Mouse (Mus musculus) C2C12 (cell line): ENCODE results near the gene Wwc1. TPM values are rescaled to one million over a fixed set of nuclear protein-coding genes. Genes with fewer than 3 reads are reported as not detected.

Experiments used
- H3K27me3 ChIP-seq: one replicate; pipeline ENCODE4 v1.6.1; 2011; ENCODE audit not compliant: control insufficient read depth, insufficient read depth, insufficient read length
- H3K36me3 ChIP-seq: one replicate; pipeline ENCODE4 v1.6.1; 2011; ENCODE audit not compliant: control insufficient read depth, insufficient read depth
- H3K4me3 ChIP-seq: one replicate; pipeline ENCODE4 v1.5.1; 2011; ENCODE audit warnings: mild to moderate bottlenecking, control low read depth; ENCODE audit not compliant: poor library complexity, insufficient read depth, severe bottlenecking
- H3K79me2 ChIP-seq: one replicate; pipeline ENCODE4 v1.6.1; 2011; ENCODE audit not compliant: control insufficient read depth, insufficient read depth
- H3K79me3 ChIP-seq: one replicate; pipeline ENCODE4 v1.6.1; 2011; ENCODE audit warnings: low read depth, control low read depth
- H3ac ChIP-seq: one replicate; pipeline ENCODE3; 2011; ENCODE audit warnings: low read depth; ENCODE audit not compliant: control insufficient read depth, insufficient read length
- CEBPB ChIP-seq: IDR thresholded peaks from one replicate; pipeline ENCODE4 v1.6.1; 2011; ENCODE audit warnings: low read depth, mild to moderate bottlenecking, control low read depth, moderate library complexity
- CTCF ChIP-seq: IDR thresholded peaks from one replicate; pipeline ENCODE4 v1.5.1; 2011; ENCODE audit not compliant: control insufficient read depth, insufficient read depth, insufficient read length
- FOSL1 ChIP-seq: IDR thresholded peaks from one replicate; pipeline ENCODE4 v1.8.0; 2011; ENCODE audit warnings: mild to moderate bottlenecking, low read length; ENCODE audit not compliant: poor library complexity, insufficient read depth, severe bottlenecking
- MAX ChIP-seq: IDR thresholded peaks from one replicate; pipeline ENCODE4 v1.6.1; 2011; ENCODE audit warnings: mild to moderate bottlenecking, control low read depth
- MYOD1 ChIP-seq: IDR thresholded peaks from one replicate; pipeline ENCODE4 v1.6.1; 2011; ENCODE audit warnings: low read depth; ENCODE audit not compliant: control insufficient read depth, insufficient read length
- MYOG ChIP-seq: IDR thresholded peaks from one replicate; pipeline ENCODE4 v1.6.1; 2011; ENCODE audit not compliant: control insufficient read depth, insufficient read length; ENCODE audit errors: extremely low read depth
- USF1 ChIP-seq: IDR thresholded peaks from one replicate; pipeline ENCODE4 v1.6.1; 2011; ENCODE audit warnings: low read depth, mild to moderate bottlenecking, control low read depth, moderate library complexity
- long read RNA-seq, 2 experiments: library from polyadenylated mRNA; unstranded; transcript quantifications; one replicate each; pipeline ENCODE4 v2.0.0; 2019 to 2020
- polyA plus RNA-seq: library from polyadenylated mRNA; unstranded; fragments of >200 nt; fragmentation: generic; extraction: Trizol; gene quantifications from one replicate; pipeline ENCODE4 v1.2.1, GENCODE M21; 2012; ENCODE audit warnings: missing spikeins

The Wwc1 gene
- 4.6 TPM for polyA plus RNA-seq
- long read RNA-seq, experiment 1, partial matches to known transcripts = 1 of 4 reads
- long read RNA-seq, experiment 1, other reads (novel, unspliced or antisense) = 3 of 4 reads
- long read RNA-seq, experiment 2, partial matches to known transcripts = 0 of 6 reads
- long read RNA-seq, experiment 2, other reads (novel, unspliced or antisense) = 6 of 6 reads

GRCm38 (mm10) chr11:35980411-35980917, at the start of gene Wwc1:
Gene Wwc1 (minus strand): TSS chr11:35980527.
- Histone ChIP-seq H3ac (peak within 1 kb of the TSS; percentile 45), H3K79me2 (peaks cover 43% of the 10 kb centered on the region), H3K4me3 (peak within 1 kb of the TSS; percentile 51), H3K36me3 (no peaks in the 10 kb centered on the region), H3K79me3 (peaks cover 24% of the 10 kb centered on the region), H3K27me3 (no peaks in the 10 kb centered on the region)
- no peak for TF ChIP-seq MYOD1
- TF ChIP-seq FOSL1 = no peak
- peak; percentile 55 for TF ChIP-seq MAX
- no peak for TF ChIP-seq USF1

GRCm38 (mm10) chr11:36020009-36020408, 39.7 kb upstream of the Wwc1 start:
- Histone ChIP-seq H3K36me3 (no peaks in the 10 kb centered on the region), H3K27me3 (no peaks in the 10 kb centered on the region), H3ac (no peak overlapping the region), H3K79me3 (no peaks in the 10 kb centered on the region), H3K4me3 (no peak overlapping the region), H3K79me2 (no peaks in the 10 kb centered on the region)
- TF ChIP-seq MYOD1 (no peak), CEBPB (no peak), CTCF (no peak)

- TF ChIP-seq USF1 (no peak), MAX (no peak), MYOG (no peak), FOSL1 (no peak), CEBPB (no peak), MYOD1 (no peak), CTCF (no peak)
- peaks cover 3% of the 10 kb centered on the region for H3K27me3 ChIP-seq
- H3K79me2 ChIP-seq = no peaks in the 10 kb centered on the region
Measured at GRCm38 (mm10) chr11:36013179-36013578, 32.9 kb upstream of the Wwc1 start.

GRCm38 (mm10) chr11:36009281-36010208, 29.2 kb upstream of the Wwc1 start:
- Histone ChIP-seq H3K36me3 (no peaks in the 10 kb centered on the region), H3K4me3 (no peak overlapping the region), H3K27me3 (peaks cover 3% of the 10 kb centered on the region), H3K79me3 (no peaks in the 10 kb centered on the region), H3ac (no peak overlapping the region), H3K79me2 (no peaks in the 10 kb centered on the region)
- TF ChIP-seq USF1 (no peak), MYOD1 (no peak), FOSL1 (no peak), CEBPB (no peak), MAX (no peak), MYOG (no peak), CTCF (no peak)

More at GRCm38 (mm10) chr11:36013179-36013578, 32.9 kb upstream of the Wwc1 start:
- Histone ChIP-seq H3ac (no peak overlapping the region), H3K79me3 (no peaks in the 10 kb centered on the region), H3K4me3 (no peak overlapping the region), H3K36me3 (no peaks in the 10 kb centered on the region)

- H3K36me3 ChIP-seq = no peaks in the 10 kb centered on the region
- no peaks in the 10 kb centered on the region for H3K79me3 ChIP-seq
- TF ChIP-seq CTCF (no peak), FOSL1 (no peak), MYOG (no peak)
- no peak overlapping the region for H3K4me3 ChIP-seq
- H3ac ChIP-seq = no peak overlapping the region
- no peaks in the 10 kb centered on the region for H3K79me2 ChIP-seq
- peaks cover 3% of the 10 kb centered on the region for H3K27me3 ChIP-seq
Measured at GRCm38 (mm10) chr11:36002900-36003299, 22.6 kb upstream of the Wwc1 start.

GRCm38 (mm10) chr11:36001282-36001970, 21.1 kb upstream of the Wwc1 start:
- TF ChIP-seq CTCF (peak; percentile 47), MYOD1 (no peak)
- H3K27me3 ChIP-seq = peaks cover 3% of the 10 kb centered on the region
- H3K79me3 ChIP-seq = no peaks in the 10 kb centered on the region
- H3K36me3 ChIP-seq = no peaks in the 10 kb centered on the region
- no peaks in the 10 kb centered on the region for H3K79me2 ChIP-seq
- peak overlapping the region; percentile 46 for H3ac ChIP-seq
- H3K4me3 ChIP-seq = no peak overlapping the region
